Mouse (Mus musculus): Measurements from ENCODE around the gene Nkain1. TPM values are rescaled to one million over a fixed set of nuclear protein-coding genes. Genes with fewer than 3 reads are reported as not detected.

Nkain1 gene
- polyA plus RNA-seq, 1 experiment from 2014 or later = 2.6 TPM

DNA sequence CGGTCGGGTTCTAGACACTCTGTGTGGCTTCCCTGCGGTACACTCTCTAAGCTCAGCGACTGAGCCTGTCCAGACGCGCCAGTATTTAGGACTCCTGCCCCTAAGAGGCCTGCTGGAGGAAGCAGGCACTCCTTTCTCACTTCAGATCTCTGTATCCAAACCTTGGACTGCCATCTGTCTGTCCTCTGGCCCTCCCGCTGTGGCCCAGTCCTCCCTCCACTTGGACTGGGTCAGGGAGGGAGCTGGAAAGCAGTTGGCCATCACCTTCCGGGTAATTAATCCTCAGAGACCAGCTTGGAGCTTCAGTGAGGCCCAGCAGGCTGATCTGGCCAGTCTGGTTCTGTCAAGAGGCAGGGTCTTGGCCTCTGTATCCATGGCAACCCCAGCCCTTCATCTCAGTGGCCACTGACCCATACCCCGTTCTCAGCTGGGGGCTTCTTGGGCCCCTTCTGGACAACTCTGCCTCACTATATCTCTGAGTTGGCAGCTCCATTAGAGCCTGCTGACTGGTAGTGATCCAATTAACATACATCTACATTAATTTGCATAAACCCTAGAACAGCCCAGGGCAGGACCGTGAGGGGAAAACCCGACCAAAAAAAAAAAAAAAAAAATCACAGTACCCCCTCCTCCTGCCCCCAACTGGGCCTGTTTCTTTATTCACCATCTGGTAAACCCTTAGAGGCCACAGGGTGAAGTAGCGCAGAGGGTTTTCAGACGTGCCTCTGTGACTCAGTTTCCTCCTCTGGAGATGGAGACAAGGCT is 27.0 kb downstream of the Nkain1 start:
- H3K9ac ChIP-seq = peak overlapping the region; percentile 53; the same call in 1 of the 2 replicates
- H3K4me2 ChIP-seq (replicated peaks) = no peak overlapping the region
- 17% methylated on average over 13 of the region's 13 CpGs for WGBS
- peaks cover 22% of the 10 kb centered on the region for H3K4me1 ChIP-seq
- H3K27me3 ChIP-seq = no peaks in the 10 kb centered on the region
- no peaks in the 10 kb centered on the region for H3K9me3 ChIP-seq
- no peak for ATAC-seq (ENCODE audit: low FRiP score, low read depth)
- no peak overlapping the region for H3K4me3 ChIP-seq
- no peaks in the 10 kb centered on the region for H3K36me3 ChIP-seq
- no peak overlapping the region for H3K27ac ChIP-seq

DNA sequence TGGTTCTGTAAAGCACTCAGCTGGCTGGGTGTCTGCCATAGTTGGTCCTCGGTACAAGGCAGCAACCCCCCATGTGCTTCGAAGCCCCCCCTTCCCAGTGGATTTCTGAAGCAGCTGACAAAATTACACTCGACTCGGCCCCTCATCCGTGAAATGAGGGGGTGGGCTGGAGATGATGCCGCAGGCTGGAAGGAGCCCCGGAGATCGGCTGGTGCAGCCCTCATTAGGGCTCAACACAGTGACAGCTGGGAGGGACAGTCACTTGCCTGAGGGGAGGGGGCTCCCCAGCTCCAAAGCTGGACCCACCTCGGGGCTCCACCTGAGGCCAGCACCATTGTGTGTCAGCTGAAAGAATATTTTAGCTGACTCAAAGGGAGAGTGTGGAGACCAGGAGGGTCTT is 29.6 kb downstream of the Nkain1 start:
- H3K27me3 ChIP-seq = no peaks in the 10 kb centered on the region
- ATAC-seq (ENCODE audit: low FRiP score, low read depth) = no peak
- no peaks in the 10 kb centered on the region for H3K9me3 ChIP-seq
- no peak overlapping the region for H3K4me3 ChIP-seq
- H3K36me3 ChIP-seq = no peaks in the 10 kb centered on the region
- H3K4me2 ChIP-seq (replicated peaks) = no peak overlapping the region
- H3K27ac ChIP-seq = no peak overlapping the region
- 45% methylated on average over 9 of the region's 9 CpGs for WGBS
- H3K9ac ChIP-seq = no peak overlapping the region
- H3K4me1 ChIP-seq = peaks cover 21% of the 10 kb centered on the region

DNA sequence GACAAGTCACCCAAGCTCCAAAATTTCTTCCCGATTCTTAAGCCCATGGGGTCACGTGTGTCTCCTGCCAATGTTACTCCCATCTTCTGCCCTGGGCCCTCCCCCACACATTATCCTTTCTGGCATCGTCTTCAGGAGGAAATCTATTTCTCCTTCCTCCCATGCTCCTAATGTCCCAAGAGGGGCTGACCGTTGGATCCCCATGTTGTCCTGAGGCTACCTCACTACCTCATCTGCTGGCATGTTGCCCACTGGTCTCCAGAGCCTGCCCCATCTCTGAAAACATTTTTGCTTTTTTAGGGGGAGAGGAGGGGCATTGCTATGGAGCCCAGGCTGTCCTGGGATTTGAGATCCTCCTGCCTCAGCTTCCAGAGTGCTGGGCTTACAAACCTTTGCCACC is 30.9 kb downstream of the Nkain1 start:
- no peak overlapping the region for H3K4me2 ChIP-seq (replicated peaks)
- no peaks in the 10 kb centered on the region for H3K9me3 ChIP-seq
- 83% methylated on average over 4 of the region's 4 CpGs for WGBS
- H3K27ac ChIP-seq = no peak overlapping the region
- ATAC-seq (ENCODE audit: low FRiP score, low read depth) = no peak
- no peak overlapping the region for H3K4me3 ChIP-seq
- no peaks in the 10 kb centered on the region for H3K27me3 ChIP-seq
- no peak overlapping the region for H3K9ac ChIP-seq
- 0 out of 2 replicates have a peak, but pooled peaks cover 4% of the 10 kb centered on the region for H3K36me3 ChIP-seq
- H3K4me1 ChIP-seq = peaks cover 21% of the 10 kb centered on the region

DNA sequence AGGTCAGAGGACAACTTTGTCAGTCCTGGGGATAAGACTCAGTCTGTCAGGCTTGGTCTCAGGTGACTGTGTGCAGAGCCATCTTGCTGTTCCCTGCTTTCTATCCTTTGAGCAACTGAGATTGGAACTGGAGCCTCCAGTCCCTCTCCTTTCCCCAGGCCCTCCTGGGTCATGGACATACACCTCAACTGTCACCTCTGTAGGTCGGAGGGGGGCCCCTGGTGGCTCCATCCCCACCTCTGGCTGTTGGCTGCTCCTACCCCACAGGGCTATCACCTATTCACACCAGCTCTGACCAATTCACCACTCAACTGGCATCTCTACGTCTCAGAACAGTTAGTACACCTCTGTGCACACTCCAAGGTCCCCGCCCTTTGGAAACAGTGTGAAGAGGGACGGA is 33.1 kb downstream of the Nkain1 start:
- Histone ChIP-seq H3K27ac (no peak overlapping the region), H3K4me1 (0 out of 2 replicates have a peak, but pooled peaks cover 7% of the 10 kb centered on the region), H3K4me2 (replicated peaks) (no peak overlapping the region), H3K27me3 (no peaks in the 10 kb centered on the region), H3K4me3 (no peak overlapping the region), H3K36me3 (peaks cover 15% of the 10 kb centered on the region), H3K9ac (no peak overlapping the region), H3K9me3 (peaks cover 1% of the 10 kb centered on the region; the same call in 1 of the 2 replicates)
- no peak for ATAC-seq (ENCODE audit: low FRiP score, low read depth)
- 88% methylated on average over 4 of the region's 4 CpGs for WGBS

DNA sequence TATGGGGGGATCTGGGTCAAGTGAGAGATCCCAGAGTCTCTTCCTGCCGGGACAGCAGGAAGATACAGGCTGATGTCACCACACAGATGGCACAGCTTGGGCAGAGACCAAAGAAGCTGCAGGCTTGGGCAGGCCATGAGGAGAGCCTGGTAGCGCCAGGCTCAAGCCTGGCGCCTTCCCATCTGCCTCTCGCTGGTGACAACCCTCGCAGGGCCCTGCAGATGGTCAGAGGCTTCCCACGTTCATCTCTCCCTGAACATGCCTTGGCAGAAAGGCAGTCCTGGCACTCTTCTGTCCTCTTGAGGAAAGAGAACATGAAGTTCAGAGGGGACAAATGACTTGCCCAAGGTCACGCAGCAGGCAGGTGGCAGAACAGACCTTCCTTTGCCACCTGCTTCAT is 34.3 kb downstream of the Nkain1 start:
- Histone ChIP-seq H3K4me3 (no peak overlapping the region), H3K36me3 (peaks cover 22% of the 10 kb centered on the region), H3K9me3 (peaks cover 4% of the 10 kb centered on the region; the same call in 1 of the 2 replicates), H3K4me2 (replicated peaks) (no peak overlapping the region), H3K9ac (no peak overlapping the region), H3K4me1 (0 out of 2 replicates have a peak, but pooled peaks cover 6% of the 10 kb centered on the region), H3K27ac (no peak overlapping the region), H3K27me3 (no peaks in the 10 kb centered on the region)
- ATAC-seq (ENCODE audit: low FRiP score, low read depth) = no peak
- 91% methylated on average over 7 of the region's 7 CpGs for WGBS

DNA sequence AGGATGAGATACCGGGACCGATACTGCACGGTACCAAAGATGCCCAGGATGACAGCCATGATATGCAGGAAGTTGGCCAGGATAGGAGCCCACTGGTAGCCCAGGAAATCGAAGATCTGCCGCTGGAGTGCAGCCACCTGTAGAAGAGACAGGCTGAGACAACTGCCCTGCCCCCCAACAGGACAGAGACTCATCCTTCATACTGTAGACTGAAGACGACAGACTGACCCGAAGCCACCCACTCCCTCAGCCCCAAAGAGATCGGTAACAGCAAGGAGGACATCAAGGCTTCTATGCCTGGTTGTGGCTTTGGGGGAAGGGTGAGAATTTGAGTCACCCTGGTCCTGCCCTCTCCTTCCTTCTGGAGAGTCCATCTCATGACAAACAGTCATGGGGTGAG is 34.9 kb downstream of the Nkain1 start:
- no peaks in the 10 kb centered on the region for H3K4me1 ChIP-seq
- no peak overlapping the region for H3K9ac ChIP-seq
- peaks cover 4% of the 10 kb centered on the region; the same call in 1 of the 2 replicates for H3K9me3 ChIP-seq
- 83% methylated on average over 8 of the region's 8 CpGs for WGBS
- no peaks in the 10 kb centered on the region for H3K27me3 ChIP-seq
- H3K36me3 ChIP-seq = peaks cover 22% of the 10 kb centered on the region
- no peak overlapping the region for H3K4me2 ChIP-seq (replicated peaks)
- no peak overlapping the region for H3K27ac ChIP-seq
- ATAC-seq (ENCODE audit: low FRiP score, low read depth) = no peak
- no peak overlapping the region for H3K4me3 ChIP-seq

DNA sequence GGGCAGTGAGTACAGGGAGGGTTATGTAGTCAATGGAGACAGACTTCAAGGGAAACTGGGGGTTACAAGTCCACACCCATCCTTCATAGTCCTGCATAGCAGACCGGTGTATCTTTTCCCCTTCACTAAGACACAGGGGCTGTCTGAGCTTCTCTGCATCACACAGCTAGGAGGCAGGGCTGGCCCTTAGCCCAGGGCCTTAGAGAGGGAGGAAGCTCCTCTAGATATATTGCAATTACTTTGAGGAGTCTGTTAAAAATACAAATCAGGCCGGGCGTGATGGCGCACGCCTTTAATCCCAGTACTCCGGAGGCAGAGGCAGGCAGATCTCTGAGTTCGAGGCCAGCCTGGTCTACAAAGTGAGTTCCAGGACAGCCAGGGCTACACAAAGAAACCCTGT is 36.6 kb downstream of the Nkain1 start:
- Histone ChIP-seq H3K36me3 (peaks cover 22% of the 10 kb centered on the region), H3K27ac (no peak overlapping the region), H3K4me1 (no peaks in the 10 kb centered on the region), H3K4me2 (replicated peaks) (no peak overlapping the region), H3K4me3 (no peak overlapping the region), H3K9ac (no peak overlapping the region), H3K9me3 (peaks cover 4% of the 10 kb centered on the region; the same call in 1 of the 2 replicates), H3K27me3 (no peaks in the 10 kb centered on the region)
- WGBS = 97% methylated on average over 7 of the region's 7 CpGs
- ATAC-seq (ENCODE audit: low FRiP score, low read depth) = no peak

DNA sequence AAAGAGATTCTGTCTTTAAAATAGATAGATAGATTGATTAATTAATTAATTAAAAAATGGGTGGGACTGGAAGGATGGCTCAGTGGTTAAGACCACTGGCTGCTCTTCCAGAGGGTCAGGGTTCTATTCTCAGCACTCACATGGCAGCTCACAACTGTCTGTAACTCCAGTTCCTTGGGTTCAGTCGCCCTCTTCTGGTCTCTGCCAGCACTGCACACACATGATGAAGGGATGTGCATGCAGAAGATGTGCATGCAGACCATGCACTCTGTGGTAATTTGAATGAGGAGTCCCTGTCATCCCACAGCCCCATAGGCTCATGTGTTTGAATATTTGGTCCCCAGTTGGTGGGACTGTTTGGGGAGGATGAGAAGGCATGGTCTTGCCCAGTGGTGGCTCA is 38.2 kb downstream of the Nkain1 start:
- H3K9ac ChIP-seq = no peak overlapping the region
- H3K4me3 ChIP-seq = no peak overlapping the region
- H3K36me3 ChIP-seq = peaks cover 27% of the 10 kb centered on the region
- no peaks in the 10 kb centered on the region for H3K27me3 ChIP-seq
- H3K27ac ChIP-seq = no peak overlapping the region
- peaks cover 6% of the 10 kb centered on the region for H3K4me1 ChIP-seq
- H3K9me3 ChIP-seq = peaks cover 4% of the 10 kb centered on the region; the same call in 1 of the 2 replicates
- ATAC-seq (ENCODE audit: low FRiP score, low read depth) = no peak
- 77% methylated on average over 1 of the region's 1 CpGs for WGBS
- H3K4me2 ChIP-seq (replicated peaks) = no peak overlapping the region

DNA sequence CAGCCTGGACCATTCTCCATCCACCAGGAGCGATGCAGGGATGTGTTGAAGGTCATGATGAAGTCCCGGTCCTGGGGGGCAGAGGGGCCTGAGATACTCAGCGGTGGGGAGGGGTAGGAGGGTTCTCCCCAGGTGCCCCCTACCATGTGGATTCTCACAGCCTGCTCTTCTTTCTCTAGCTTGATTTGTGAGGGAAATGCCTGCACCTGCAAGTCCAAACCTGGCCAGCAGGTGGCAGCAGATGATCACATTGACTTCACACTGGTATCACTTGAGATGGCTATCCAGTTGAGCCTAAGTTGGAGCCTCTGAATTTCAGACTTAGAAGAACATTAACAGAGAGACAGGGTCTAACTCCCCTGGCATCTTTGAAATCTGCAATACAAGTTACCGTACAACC is 40.0 kb downstream of the Nkain1 start:
- Histone ChIP-seq H3K36me3 (peaks cover 34% of the 10 kb centered on the region), H3K27me3 (no peaks in the 10 kb centered on the region), H3K4me1 (peaks cover 6% of the 10 kb centered on the region), H3K27ac (no peak overlapping the region), H3K4me2 (replicated peaks) (no peak overlapping the region), H3K4me3 (no peak overlapping the region), H3K9ac (no peak overlapping the region), H3K9me3 (peaks cover 4% of the 10 kb centered on the region; the same call in 1 of the 2 replicates)
- WGBS = 44% methylated on average over 4 of the region's 4 CpGs
- no peak for ATAC-seq (ENCODE audit: low FRiP score, low read depth)

DNA sequence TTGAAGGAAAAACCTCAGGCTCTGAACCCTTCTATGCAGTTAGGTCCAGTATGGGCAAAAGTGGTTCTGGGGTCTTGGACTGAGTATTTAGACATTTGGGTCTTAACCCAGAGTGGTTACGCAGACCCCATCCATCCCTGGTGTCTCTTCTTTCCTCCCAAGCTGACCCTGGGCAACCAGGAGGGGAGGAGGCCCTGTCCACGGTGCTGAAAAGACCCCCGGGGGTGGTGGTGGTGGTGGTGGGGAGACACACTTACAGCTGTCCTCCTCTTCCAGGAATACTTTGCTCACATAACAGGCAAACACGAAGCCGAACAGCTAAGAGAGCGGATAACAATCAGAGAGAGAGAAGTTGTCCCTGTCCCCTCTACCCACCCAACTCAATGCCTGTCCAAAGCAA is 41.6 kb downstream of the Nkain1 start:
- Histone ChIP-seq H3K4me3 (no peak overlapping the region), H3K9me3 (peaks cover 4% of the 10 kb centered on the region; the same call in 1 of the 2 replicates), H3K4me2 (replicated peaks) (no peak overlapping the region), H3K9ac (no peak overlapping the region), H3K27me3 (no peaks in the 10 kb centered on the region), H3K36me3 (peaks cover 26% of the 10 kb centered on the region), H3K4me1 (peaks cover 6% of the 10 kb centered on the region), H3K27ac (no peak overlapping the region)
- WGBS = 56% methylated on average over 6 of the region's 6 CpGs
- ATAC-seq (ENCODE audit: low FRiP score, low read depth) = no peak

DNA sequence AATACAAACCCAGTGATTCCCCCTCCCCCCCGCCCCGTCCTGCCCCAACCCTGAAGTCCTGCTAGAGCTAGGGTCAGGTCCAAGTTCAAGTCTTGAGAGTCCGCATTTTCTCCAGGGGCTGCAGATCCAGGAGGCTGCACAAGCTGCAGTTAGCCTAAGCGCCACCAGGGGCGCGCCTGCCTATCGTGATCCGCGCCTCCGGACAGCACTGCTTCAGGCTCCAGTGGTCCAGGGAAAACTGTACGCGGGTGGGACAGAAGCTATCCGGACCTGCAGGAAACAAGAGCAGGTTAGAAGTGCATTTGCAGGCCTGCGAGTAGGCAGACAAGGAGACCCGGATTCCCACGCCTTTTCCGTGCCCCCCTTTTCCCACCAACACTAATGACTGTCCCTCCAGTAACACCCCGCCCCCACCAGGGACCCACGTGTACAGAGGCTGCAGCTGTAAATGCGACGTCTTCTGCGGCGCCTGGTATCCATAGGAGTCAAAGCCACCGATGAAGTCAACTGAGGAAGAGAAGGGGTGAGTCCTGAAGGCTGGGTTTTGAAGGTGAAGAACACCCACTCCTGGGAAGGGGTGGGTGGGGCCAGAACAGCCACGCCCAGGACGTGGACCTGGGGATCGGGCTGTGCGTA is 42.2 kb downstream of the Nkain1 start:
- H3K4me1 ChIP-seq = peaks cover 6% of the 10 kb centered on the region
- ATAC-seq (ENCODE audit: low FRiP score, low read depth) = no peak
- no peak overlapping the region for H3K4me3 ChIP-seq

DNA sequence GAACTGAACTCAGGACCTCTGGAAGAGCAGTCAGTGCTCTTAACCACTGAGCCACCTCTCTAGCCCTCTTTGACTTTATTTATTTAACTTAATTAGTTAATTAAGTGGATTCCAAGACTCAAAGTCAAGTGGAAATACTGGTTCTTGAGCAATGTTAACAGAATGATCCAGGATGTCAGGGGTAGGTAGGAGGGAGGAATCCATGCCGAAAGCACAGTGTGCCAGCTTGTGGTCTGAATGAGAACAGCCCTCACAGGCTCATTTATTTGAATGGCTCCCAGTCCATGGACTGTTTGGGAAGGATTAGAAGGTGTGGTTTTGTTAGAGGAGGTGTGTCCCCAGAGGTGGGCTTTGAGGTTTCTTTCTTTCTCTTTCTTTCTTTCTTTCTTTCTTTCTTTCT is 46.2 kb downstream of the Nkain1 start:
- 81% methylated on average over 1 of the region's 1 CpGs for WGBS
- H3K36me3 ChIP-seq = peaks cover 12% of the 10 kb centered on the region
- H3K27me3 ChIP-seq = no peaks in the 10 kb centered on the region
- no peak overlapping the region for H3K27ac ChIP-seq
- no peak overlapping the region for H3K4me3 ChIP-seq
- no peak for ATAC-seq (ENCODE audit: low FRiP score, low read depth)
- H3K4me2 ChIP-seq (replicated peaks) = no peak overlapping the region
- H3K9me3 ChIP-seq = no peaks in the 10 kb centered on the region
- no peak overlapping the region for H3K9ac ChIP-seq
- H3K4me1 ChIP-seq = peaks cover 6% of the 10 kb centered on the region

More for the DNA sequence above, 42.2 kb downstream of the Nkain1 start:
- 23% methylated on average over 28 of the region's 28 CpGs for WGBS
- H3K27me3 ChIP-seq = no peaks in the 10 kb centered on the region
- peak overlapping the region; percentile 55 for H3K4me2 ChIP-seq (replicated peaks)
- peaks cover 4% of the 10 kb centered on the region; the same call in 1 of the 2 replicates for H3K9me3 ChIP-seq
- H3K9ac ChIP-seq = 0 out of 2 replicates have a peak overlapping the region, but pooled peaks have one; percentile 40
- peaks cover 22% of the 10 kb centered on the region for H3K36me3 ChIP-seq
- no peak overlapping the region for H3K27ac ChIP-seq

Data from limb, embryonic 13.5 days (tissue).